Mouse (Mus musculus): ENCODE results near the gene Reep3.
A peak's percentile ranks its signal among the peaks of the same experiment; 100 is the strongest.
"Not testable (repeated sequence)": the region's sequence is repeated elsewhere in the genome, so short reads cannot be mapped to it uniquely, and the experiment has no call there.

The Reep3 gene

GRCm38 (mm10) chr10:67096621-67097436, at the start of gene Reep3:
Gene Reep3 (minus strand): TSS chr10:67096945.
- peak; percentile 73 for DNase-seq (ENCODE audit: low spot score)

- no peak for DNase-seq (ENCODE audit: low spot score)
These were observed 48.9 kb upstream of the Reep3 start for GRCm38 (mm10) chr10:67145623-67146022.

- no peak for DNase-seq (ENCODE audit: low spot score)
These were observed 47.5 kb upstream of the Reep3 start for GRCm38 (mm10) chr10:67144269-67144668.

GRCm38 (mm10) chr10:67143661-67144060, 46.9 kb upstream of the Reep3 start:
- peak; percentile 55 for DNase-seq (ENCODE audit: low spot score)

GRCm38 (mm10) chr10:67137437-67137836, 40.7 kb upstream of the Reep3 start:
- DNase-seq (ENCODE audit: low spot score), result no peak

GRCm38 (mm10) chr10:67134322-67134721, 37.6 kb upstream of the Reep3 start:
- no peak for DNase-seq (ENCODE audit: low spot score)

GRCm38 (mm10) chr10:67131709-67132108, 35.0 kb upstream of the Reep3 start:
- no peak for DNase-seq (ENCODE audit: low spot score)

- no peak for DNase-seq (ENCODE audit: low spot score)
These were observed 32.8 kb upstream of the Reep3 start for GRCm38 (mm10) chr10:67129531-67129930.

GRCm38 (mm10) chr10:67126859-67127758, 30.4 kb upstream of the Reep3 start:
- DNase-seq (ENCODE audit: low spot score), result peak; percentile 59

GRCm38 (mm10) chr10:67126061-67126858, 29.5 kb upstream of the Reep3 start:
- peak; percentile 76 for DNase-seq (ENCODE audit: low spot score)

- no peak for DNase-seq (ENCODE audit: low spot score)
These were observed 27.4 kb upstream of the Reep3 start for GRCm38 (mm10) chr10:67124156-67124555.

- DNase-seq (ENCODE audit: low spot score), result no peak
These were observed 27.0 kb upstream of the Reep3 start for GRCm38 (mm10) chr10:67123756-67124155.

GRCm38 (mm10) chr10:67120640-67121039, 23.9 kb upstream of the Reep3 start:
- no peak for DNase-seq (ENCODE audit: low spot score)

GRCm38 (mm10) chr10:67120180-67120579, 23.4 kb upstream of the Reep3 start:
- DNase-seq (ENCODE audit: low spot score), result no peak

- no peak for DNase-seq (ENCODE audit: low spot score)
These were observed 22.5 kb upstream of the Reep3 start for GRCm38 (mm10) chr10:67119291-67119690.

GRCm38 (mm10) chr10:67116251-67116650, 19.5 kb upstream of the Reep3 start:
- DNase-seq (ENCODE audit: low spot score), result no peak

- DNase-seq (ENCODE audit: low spot score), result peak; percentile 36
These were observed 18.9 kb upstream of the Reep3 start for GRCm38 (mm10) chr10:67115666-67116091.

- peak; percentile 36 for DNase-seq (ENCODE audit: low spot score)
These were observed 18.4 kb upstream of the Reep3 start for GRCm38 (mm10) chr10:67115115-67115514.

- DNase-seq (ENCODE audit: low spot score), result no peak
These were observed 17.1 kb upstream of the Reep3 start for GRCm38 (mm10) chr10:67113833-67114232.

GRCm38 (mm10) chr10:67112967-67113366, 16.2 kb upstream of the Reep3 start:
- DNase-seq (ENCODE audit: low spot score), result not testable (repeated sequence)

GRCm38 (mm10) chr10:67111799-67112177, 15.0 kb upstream of the Reep3 start:
- DNase-seq (ENCODE audit: low spot score), result no peak

Data from embryo, embryonic 10.5 days (tissue).